Mouse (Mus musculus): ENCODE results near the gene Flywch2. TPM values are rescaled to one million over a fixed set of nuclear protein-coding genes. Genes with fewer than 3 reads are reported as not detected.
"Not testable (repeated sequence)": the region's sequence is repeated elsewhere in the genome, so short reads cannot be mapped to it uniquely, and the experiment has no call there.

Flywch2 gene
- polyA plus RNA-seq, 1 experiment from 2014 or later = 90.2 TPM

DNA sequence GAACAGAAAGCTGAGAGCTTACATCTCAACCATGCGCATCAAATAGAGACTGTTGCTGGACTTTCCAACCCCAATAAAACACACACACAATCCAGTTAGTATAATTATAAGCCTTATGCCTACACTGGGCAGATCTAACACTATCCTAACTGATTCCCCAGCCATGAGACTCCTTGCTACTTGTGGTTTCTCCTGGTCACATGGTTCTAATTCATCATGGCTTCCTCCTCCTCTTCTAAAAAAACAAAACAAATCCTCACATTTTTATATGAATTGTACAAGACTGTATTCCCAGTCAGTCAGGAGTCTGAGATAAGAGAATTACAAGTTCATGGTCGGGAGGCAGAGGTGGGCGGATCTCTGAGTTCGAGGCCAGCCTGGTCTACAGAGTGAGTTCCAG lies 3.1 kb upstream of the Flywch2 start:
- H3K9ac ChIP-seq = no peak overlapping the region
- no peak for ATAC-seq (replicated peaks)
- no peaks in the 10 kb centered on the region for H3K27me3 ChIP-seq (replicated peaks)
- no peak overlapping the region for H3K4me2 ChIP-seq
- peaks cover 47% of the 10 kb centered on the region for H3K4me1 ChIP-seq
- no peaks in the 10 kb centered on the region for H3K9me3 ChIP-seq
- H3K4me3 ChIP-seq = no peak overlapping the region
- 92% methylated on average over 4 of the region's 4 CpGs for WGBS
- no peaks in the 10 kb centered on the region for H3K36me3 ChIP-seq (replicated peaks)
- H3K27ac ChIP-seq = no peak overlapping the region

- no peaks in the 10 kb centered on the region for H3K27me3 ChIP-seq (replicated peaks)
- 14% methylated on average over 13 of the region's 13 CpGs for WGBS
- peak overlapping the region; percentile 60 for H3K4me3 ChIP-seq
- ATAC-seq (replicated peaks) = peak; percentile 72
- H3K4me1 ChIP-seq = peaks cover 35% of the 10 kb centered on the region
- H3K36me3 ChIP-seq (replicated peaks) = no peaks in the 10 kb centered on the region
- peak overlapping the region; percentile 72 for H3K4me2 ChIP-seq
- H3K9ac ChIP-seq = peak overlapping the region; percentile 45
- no peaks in the 10 kb centered on the region for H3K9me3 ChIP-seq
- H3K27ac ChIP-seq = peak overlapping the region; percentile 95
These were observed 640 bp upstream of the Flywch2 start for GRCm38 (mm10) chr17:23786510-23786931.

DNA sequence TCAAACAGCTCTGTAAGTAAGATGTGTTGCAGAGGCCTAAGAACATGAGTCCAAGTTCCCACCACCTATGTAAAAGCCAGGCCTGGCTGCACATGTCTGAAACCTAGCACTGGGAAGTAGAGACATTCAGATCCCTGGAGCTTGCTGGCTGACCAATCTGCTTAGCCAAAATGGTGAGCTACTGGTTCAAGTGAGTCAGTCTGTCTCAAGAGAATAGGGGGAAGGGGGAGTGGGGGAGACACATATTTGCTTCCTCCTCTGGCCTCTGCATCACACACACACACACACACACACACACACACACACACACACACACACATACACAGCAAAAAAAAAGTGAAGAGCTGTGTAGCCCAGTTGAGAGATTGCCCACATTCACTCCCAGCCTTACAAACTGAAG lies 2.5 kb downstream of the Flywch2 start:
- Histone ChIP-seq H3K4me2 (no peak overlapping the region), H3K9me3 (no peaks in the 10 kb centered on the region), H3K9ac (no peak overlapping the region), H3K4me1 (peaks cover 13% of the 10 kb centered on the region), H3K36me3 (replicated peaks) (no peaks in the 10 kb centered on the region), H3K27me3 (replicated peaks) (no peaks in the 10 kb centered on the region), H3K27ac (no peak overlapping the region), H3K4me3 (no peak overlapping the region)
- no peak for ATAC-seq (replicated peaks)

- H3K9ac ChIP-seq = no peak overlapping the region
- 64% methylated on average over 2 of the region's 2 CpGs for WGBS
- ATAC-seq (replicated peaks) = no peak
- 0 out of 2 replicates have a peak, but pooled peaks cover 2% of the 10 kb centered on the region for H3K36me3 ChIP-seq (replicated peaks)
- no peaks in the 10 kb centered on the region for H3K27me3 ChIP-seq (replicated peaks)
- no peaks in the 10 kb centered on the region for H3K9me3 ChIP-seq
- 0 out of 2 replicates have a peak, but pooled peaks cover 3% of the 10 kb centered on the region for H3K4me1 ChIP-seq
- H3K4me2 ChIP-seq = no peak overlapping the region
- H3K4me3 ChIP-seq = no peak overlapping the region
- no peak overlapping the region for H3K27ac ChIP-seq
These were observed 7.4 kb downstream of the Flywch2 start for GRCm38 (mm10) chr17:23778447-23778846.

DNA sequence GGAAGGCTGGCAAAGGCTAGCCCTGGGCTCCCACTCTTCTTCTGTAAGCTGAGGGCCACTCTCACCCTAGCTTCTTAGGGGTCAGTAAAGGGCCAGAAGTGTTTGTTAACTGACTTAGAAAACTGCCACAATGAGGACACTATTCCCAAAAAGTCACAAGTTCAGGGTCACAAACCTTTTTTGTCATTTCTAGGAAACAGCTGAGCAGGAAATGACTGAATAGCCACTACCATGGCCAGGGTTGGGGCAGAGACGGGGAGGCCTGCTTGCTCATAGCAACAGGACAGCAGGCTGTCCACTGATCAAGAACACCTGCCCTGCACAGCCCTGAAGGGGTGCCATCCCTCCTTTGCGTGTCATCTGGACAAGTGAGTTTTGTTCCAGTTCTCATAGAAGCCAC lies 8.7 kb downstream of the Flywch2 start:
- ATAC-seq (replicated peaks) = no peak
- no peak overlapping the region for H3K27ac ChIP-seq
- WGBS = 89% methylated on average over 2 of the region's 2 CpGs
- H3K9ac ChIP-seq = no peak overlapping the region
- no peak overlapping the region for H3K4me3 ChIP-seq
- H3K9me3 ChIP-seq = no peaks in the 10 kb centered on the region
- 0 out of 2 replicates have a peak, but pooled peaks cover 2% of the 10 kb centered on the region for H3K36me3 ChIP-seq (replicated peaks)
- no peaks in the 10 kb centered on the region for H3K27me3 ChIP-seq (replicated peaks)
- peaks cover 4% of the 10 kb centered on the region for H3K4me1 ChIP-seq
- no peak overlapping the region for H3K4me2 ChIP-seq

- 76% methylated on average over 10 of the region's 10 CpGs for WGBS
- H3K36me3 ChIP-seq (replicated peaks) = 0 out of 2 replicates have a peak, but pooled peaks cover 2% of the 10 kb centered on the region
- no peak overlapping the region for H3K27ac ChIP-seq
- H3K9ac ChIP-seq = no peak overlapping the region
- no peak overlapping the region for H3K4me2 ChIP-seq
- H3K9me3 ChIP-seq = no peaks in the 10 kb centered on the region
- peaks cover 7% of the 10 kb centered on the region for H3K4me1 ChIP-seq
- no peak overlapping the region for H3K4me3 ChIP-seq
- ATAC-seq (replicated peaks) = no peak
- no peaks in the 10 kb centered on the region for H3K27me3 ChIP-seq (replicated peaks)
These were observed 9.7 kb downstream of the Flywch2 start for GRCm38 (mm10) chr17:23776216-23776615.

- Histone ChIP-seq H3K4me3 (no peak overlapping the region), H3K27me3 (replicated peaks) (no peaks in the 10 kb centered on the region), H3K27ac (no peak overlapping the region), H3K9ac (no peak overlapping the region), H3K4me1 (peaks cover 22% of the 10 kb centered on the region), H3K4me2 (no peak overlapping the region), H3K36me3 (replicated peaks) (0 out of 2 replicates have a peak, but pooled peaks cover 2% of the 10 kb centered on the region), H3K9me3 (no peaks in the 10 kb centered on the region)
- 9% methylated on average over 12 of the region's 12 CpGs for WGBS
- ATAC-seq (replicated peaks) = no peak
These were observed 11.8 kb downstream of the Flywch2 start for GRCm38 (mm10) chr17:23774090-23774489.

DNA sequence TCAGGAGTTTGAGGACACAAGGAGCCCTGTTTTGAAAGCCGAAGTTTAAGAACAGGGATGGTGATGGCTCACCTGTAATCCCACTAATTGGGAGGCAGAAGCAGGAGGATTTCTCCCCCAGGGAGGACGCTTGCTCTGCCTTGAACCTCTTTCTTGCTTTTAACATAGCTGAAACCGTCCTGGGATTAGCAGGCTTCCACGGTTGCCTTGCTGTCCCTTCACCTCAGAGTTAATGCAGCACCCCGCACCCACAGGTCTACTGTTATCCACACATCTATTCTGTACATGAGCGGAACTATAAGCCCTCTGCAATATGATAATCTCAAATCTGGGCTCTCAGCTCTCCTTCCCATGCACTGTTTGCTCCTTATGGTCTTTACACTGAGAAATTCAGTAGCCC lies 12.2 kb downstream of the Flywch2 start:
- H3K4me3 ChIP-seq = no peak overlapping the region
- 0 out of 2 replicates have a peak, but pooled peaks cover 2% of the 10 kb centered on the region for H3K36me3 ChIP-seq (replicated peaks)
- ATAC-seq (replicated peaks) = no peak
- no peaks in the 10 kb centered on the region for H3K27me3 ChIP-seq (replicated peaks)
- H3K9ac ChIP-seq = no peak overlapping the region
- H3K9me3 ChIP-seq = no peaks in the 10 kb centered on the region
- 67% methylated on average over 6 of the region's 6 CpGs for WGBS
- peaks cover 24% of the 10 kb centered on the region for H3K4me1 ChIP-seq
- no peak overlapping the region for H3K27ac ChIP-seq
- no peak overlapping the region for H3K4me2 ChIP-seq

- not testable (repeated sequence) for H3K27me3 ChIP-seq (replicated peaks); H3K9ac ChIP-seq; ATAC-seq (replicated peaks); H3K9me3 ChIP-seq; H3K36me3 ChIP-seq (replicated peaks)
- peaks cover 27% of the 10 kb centered on the region for H3K4me1 ChIP-seq
- H3K27ac ChIP-seq = peak overlapping the region; percentile 72
- WGBS = 88% methylated on average over 2 of the region's 2 CpGs
- H3K4me2 ChIP-seq = peak overlapping the region; percentile 69
- peak overlapping the region; percentile 94 for H3K4me3 ChIP-seq
These were observed 13.7 kb downstream of the Flywch2 start for GRCm38 (mm10) chr17:23772219-23772556.

DNA sequence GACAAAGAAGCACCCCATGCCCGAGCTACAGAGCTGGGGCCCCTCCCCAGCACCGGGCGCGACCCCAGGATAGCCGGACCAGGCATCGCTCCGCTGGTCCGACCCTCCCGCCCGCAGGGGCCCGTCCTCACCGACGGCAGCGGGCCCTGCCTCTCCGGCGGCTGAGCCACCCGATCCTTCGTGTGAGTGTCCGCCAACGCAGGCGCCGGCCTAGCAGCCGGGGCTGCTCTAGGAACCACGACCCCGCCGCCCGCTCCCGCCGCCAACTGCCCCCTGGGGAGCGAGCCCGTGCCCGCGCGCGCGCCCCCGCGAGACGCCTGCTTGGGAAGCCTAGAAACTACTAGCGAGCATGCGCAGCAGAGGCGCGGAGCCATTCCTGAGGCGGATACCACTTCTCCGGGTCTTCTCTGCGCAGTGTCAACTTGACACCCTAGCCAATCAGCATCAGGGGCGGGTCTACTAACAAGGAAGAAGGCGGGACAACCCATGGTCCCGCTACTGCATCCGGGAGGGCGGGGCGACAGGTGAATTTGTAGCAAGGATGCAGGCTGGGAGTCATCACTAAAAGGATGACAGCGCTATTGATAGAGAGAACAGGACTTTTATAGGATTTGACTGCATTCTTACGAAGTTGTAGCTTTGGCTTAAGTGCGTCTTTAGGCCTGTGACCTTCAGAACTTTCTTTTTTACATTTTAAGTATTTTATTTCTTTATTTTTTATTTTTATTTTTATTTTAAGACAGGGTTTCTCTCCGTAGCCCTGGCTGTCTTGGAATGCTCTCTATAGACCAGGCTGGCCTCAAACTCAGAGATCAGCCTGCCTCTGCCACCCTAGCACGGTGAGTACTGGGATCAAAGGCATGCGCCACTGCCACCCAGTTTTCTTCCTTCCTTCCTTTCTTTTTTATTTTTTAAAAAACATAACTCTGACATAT lies 14.3 kb downstream of the Flywch2 start, which contains the start of gene Flywch1:
Gene Flywch1, minus strand, starts transcription at position 319 of the 935 bp plus-strand sequence.
- H3K27me3 ChIP-seq (replicated peaks) = no peaks in the 10 kb centered on the region
- H3K4me3 ChIP-seq = peak within 1 kb of the TSS; percentile 94
- 3% methylated on average over 58 of the region's 58 CpGs for WGBS
- 0 out of 2 replicates have a peak, but pooled peaks cover 2% of the 10 kb centered on the region for H3K36me3 ChIP-seq (replicated peaks)
- H3K4me2 ChIP-seq = peak within 1 kb of the TSS; percentile 69
- H3K9me3 ChIP-seq = no peaks in the 10 kb centered on the region
- ATAC-seq (replicated peaks) = peak; percentile 98
- peaks cover 27% of the 10 kb centered on the region for H3K4me1 ChIP-seq
- peak within 1 kb of the TSS; percentile 93 for H3K27ac ChIP-seq
- peak within 1 kb of the TSS; percentile 98 for H3K9ac ChIP-seq

DNA sequence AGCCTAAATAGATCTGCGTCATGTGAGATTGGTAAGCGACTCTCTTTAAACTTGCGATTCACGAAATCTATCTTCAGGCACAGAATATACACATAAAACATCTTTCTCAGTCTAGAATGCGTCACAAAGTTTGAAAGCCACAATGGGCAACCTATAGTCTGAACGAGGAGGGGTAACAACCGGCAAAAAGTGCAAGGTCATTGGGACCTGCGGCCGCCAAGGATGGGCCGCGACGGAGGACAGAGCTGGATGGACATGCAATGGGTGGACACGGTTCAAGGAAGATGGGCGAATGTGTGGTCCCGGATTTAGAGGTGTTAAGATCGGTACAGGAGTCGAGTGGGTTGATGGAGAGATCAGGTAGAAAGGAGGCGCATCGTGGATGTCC lies 15.0 kb downstream of the Flywch2 start:
- Histone ChIP-seq H3K27me3 (replicated peaks) (no peaks in the 10 kb centered on the region), H3K4me2 (peak overlapping the region; percentile 69), H3K36me3 (replicated peaks) (0 out of 2 replicates have a peak, but pooled peaks cover 2% of the 10 kb centered on the region), H3K9me3 (no peaks in the 10 kb centered on the region), H3K4me3 (peak overlapping the region; percentile 94), H3K4me1 (peaks cover 27% of the 10 kb centered on the region), H3K9ac (peak overlapping the region; percentile 98), H3K27ac (peak overlapping the region; percentile 93)
- WGBS = under 1% methylated on average over 19 of the region's 19 CpGs
- peak; percentile 47; the same call in 1 of the 2 replicates for ATAC-seq (replicated peaks)

DNA sequence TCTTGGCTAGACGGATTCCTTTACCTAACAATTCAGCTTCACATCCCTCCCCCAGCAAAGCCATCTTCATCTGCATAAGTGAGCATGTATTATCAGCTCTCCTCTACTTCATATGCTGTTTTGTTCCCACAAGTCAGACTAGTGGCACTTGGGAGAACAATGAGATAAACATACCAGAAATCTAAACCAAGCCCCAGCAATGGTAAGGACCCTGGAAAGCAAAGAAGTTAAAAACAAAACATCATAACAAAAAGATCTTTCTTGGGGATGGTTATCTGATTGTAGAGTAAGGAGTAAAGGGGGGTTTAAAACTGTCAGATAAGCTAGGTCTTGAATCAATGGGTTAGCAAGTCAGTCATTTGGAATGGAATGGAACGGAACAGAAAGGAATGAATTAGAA lies 15.4 kb downstream of the Flywch2 start:
- no peaks in the 10 kb centered on the region for H3K27me3 ChIP-seq (replicated peaks)
- peaks cover 27% of the 10 kb centered on the region for H3K4me1 ChIP-seq
- H3K27ac ChIP-seq = peak overlapping the region; percentile 93
- ATAC-seq (replicated peaks) = no peak
- peak overlapping the region; percentile 94 for H3K4me3 ChIP-seq
- WGBS = 7% methylated on average over 2 of the region's 2 CpGs
- peak overlapping the region; percentile 98 for H3K9ac ChIP-seq
- H3K36me3 ChIP-seq (replicated peaks) = no peaks in the 10 kb centered on the region
- H3K9me3 ChIP-seq = no peaks in the 10 kb centered on the region
- peak overlapping the region; percentile 69 for H3K4me2 ChIP-seq
